Mouse (Mus musculus): ENCODE measurements around the gene Ier3.
A peak's percentile ranks its signal among the peaks of the same experiment; 100 is the strongest.
"Not testable (repeated sequence)": the region's sequence is repeated elsewhere in the genome, so short reads cannot be mapped to it uniquely, and the experiment has no call there.

The Ier3 gene

DNA sequence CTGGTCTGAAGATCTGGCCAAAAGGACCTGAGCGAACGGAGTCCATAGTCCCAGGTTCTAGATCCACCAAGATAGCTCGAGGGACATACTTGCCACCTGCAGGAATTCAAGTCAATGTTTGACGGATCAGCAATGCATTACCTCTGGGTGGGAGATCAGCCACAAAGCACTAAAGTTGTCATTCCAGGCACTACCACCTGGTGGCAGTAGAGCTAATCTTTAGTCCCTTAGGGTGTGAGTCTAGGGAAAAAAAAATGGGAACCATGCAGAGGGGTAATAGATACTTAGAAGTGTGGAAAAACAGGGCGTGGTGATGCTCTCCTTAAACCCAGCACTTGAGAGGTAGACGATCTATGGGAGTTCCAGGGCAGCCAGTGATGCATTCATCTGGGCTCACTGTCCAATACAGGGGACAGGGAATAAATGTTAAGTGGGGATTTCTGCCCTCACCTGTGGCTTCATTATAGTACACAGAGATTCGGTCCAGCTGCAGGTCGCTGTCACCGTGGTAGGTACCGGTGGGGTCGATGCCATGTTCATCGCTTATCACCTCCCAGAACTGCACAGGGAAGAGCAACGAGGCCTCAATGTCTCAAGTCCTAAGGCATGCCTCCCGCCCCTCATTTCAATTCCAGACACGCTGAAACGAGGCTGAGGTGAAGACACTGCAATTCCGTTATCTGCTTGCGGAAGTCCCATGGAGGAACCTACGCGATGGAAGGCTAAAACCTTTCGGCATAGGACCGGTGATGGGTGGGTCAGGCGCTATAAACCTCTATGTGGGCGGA lies 14.9 kb downstream of the Ier3 start:
- peak; percentile 76 for DNase-seq (ENCODE audit: low spot score)

GRCm38 (mm10) chr17:35836991-35837422 lies 15.5 kb downstream of the Ier3 start:
- peak; percentile 87 for DNase-seq (ENCODE audit: low spot score)

GRCm38 (mm10) chr17:35837487-35837886 lies 16.0 kb downstream of the Ier3 start:
- DNase-seq (ENCODE audit: low spot score), result peak; percentile 52

DNA sequence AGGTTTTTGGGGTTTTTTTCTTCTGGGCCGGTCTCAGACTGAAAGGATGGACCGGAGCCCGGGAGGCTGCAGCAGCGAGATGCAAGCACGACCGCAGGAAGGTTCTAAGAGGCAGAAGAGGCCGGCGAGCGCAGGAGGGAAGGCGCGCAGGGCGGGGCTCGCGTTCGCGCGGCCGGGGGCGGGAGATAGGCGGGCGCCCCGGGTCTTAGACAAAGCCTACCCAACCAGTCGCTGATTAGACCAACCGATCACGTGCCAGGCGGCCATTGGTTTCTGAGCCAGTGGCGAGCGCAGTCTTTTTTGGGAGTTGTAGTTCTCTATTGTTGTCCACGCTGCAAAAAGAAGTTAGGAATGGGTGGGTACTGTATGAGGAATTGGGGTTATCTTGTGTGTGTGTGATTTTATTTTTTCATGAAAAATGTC lies 16.6 kb downstream of the Ier3 start, which contains the start of gene Tubb5:
Gene Tubb5 (minus strand): TSS at position 185 of the 423 bp plus-strand sequence.
- peak; percentile 92 for DNase-seq (ENCODE audit: low spot score)

DNA sequence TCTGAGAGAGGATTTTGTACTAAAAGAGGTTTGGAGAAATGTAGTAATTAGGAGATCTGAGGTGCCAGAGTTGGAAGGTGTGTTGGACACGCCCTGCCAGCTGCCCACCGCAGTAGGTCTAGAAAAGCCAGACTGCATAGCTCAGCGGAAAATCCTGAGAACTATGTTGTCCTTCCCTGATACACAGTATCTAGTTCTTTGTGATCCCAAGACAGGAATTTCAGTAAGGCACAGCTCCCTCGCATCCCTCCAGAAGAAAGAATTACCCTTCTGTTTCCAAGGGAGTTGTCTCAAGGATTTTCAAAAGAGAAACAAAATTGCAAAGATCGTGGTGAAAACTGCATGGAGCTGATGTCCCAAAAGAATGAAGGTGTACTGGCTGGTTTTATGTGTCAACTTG lies 17.1 kb downstream of the Ier3 start:
- peak; percentile 86 for DNase-seq (ENCODE audit: low spot score)

- DNase-seq (ENCODE audit: low spot score), result not testable (repeated sequence)
These were observed 17.5 kb downstream of the Ier3 start for GRCm38 (mm10) chr17:35839002-35839401.

GRCm38 (mm10) chr17:35840561-35840960 lies 19.1 kb downstream of the Ier3 start:
- no peak for DNase-seq (ENCODE audit: low spot score)

- peak; percentile 100 for DNase-seq (ENCODE audit: low spot score)
These were observed 19.8 kb downstream of the Ier3 start, which contains the start of gene Mdc1 for GRCm38 (mm10) chr17:35841076-35841950. Gene Mdc1, plus strand, starts transcription at chr17:35841515.

GRCm38 (mm10) chr17:35842006-35842405 lies 20.5 kb downstream of the Ier3 start:
- peak; percentile 29 for DNase-seq (ENCODE audit: low spot score)

GRCm38 (mm10) chr17:35843514-35843913 lies 22.0 kb downstream of the Ier3 start:
- peak; percentile 6 for DNase-seq (ENCODE audit: low spot score)

DNA sequence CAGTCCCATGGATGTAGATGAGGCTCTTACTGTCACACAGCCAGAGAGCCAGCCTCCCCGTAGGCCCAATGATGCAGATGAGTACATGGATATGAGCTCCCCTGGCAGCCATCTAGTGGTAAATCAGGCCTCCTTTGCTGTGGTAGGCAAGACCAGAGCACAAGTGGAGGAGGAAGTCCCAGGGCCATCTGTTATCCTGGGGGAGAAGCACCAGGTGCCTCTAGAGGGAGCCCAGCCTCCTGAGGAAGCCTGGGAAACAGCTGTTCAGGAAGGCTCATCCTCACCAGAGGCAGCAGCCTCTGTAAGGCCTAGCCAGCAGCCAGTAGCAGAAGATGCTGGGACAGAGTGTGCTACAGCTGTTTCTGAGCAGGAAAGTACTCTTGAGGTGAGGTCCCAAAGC lies 26.6 kb downstream of the Ier3 start:
- peak; percentile 21 for DNase-seq (ENCODE audit: low spot score)

- no peak for DNase-seq (ENCODE audit: low spot score)
These were observed 29.5 kb downstream of the Ier3 start for GRCm38 (mm10) chr17:35850974-35851373.

GRCm38 (mm10) chr17:35859371-35859770 lies 37.9 kb downstream of the Ier3 start:
- DNase-seq (ENCODE audit: low spot score), result no peak

- no peak for DNase-seq (ENCODE audit: low spot score)
These were observed 38.4 kb downstream of the Ier3 start for GRCm38 (mm10) chr17:35859835-35860234.

GRCm38 (mm10) chr17:35860831-35861197 lies 39.3 kb downstream of the Ier3 start:
- DNase-seq (ENCODE audit: low spot score), result no peak

GRCm38 (mm10) chr17:35861198-35861857 lies 39.8 kb downstream of the Ier3 start, which contains the start of gene Nrm:
Gene Nrm, plus strand, starts transcription at chr17:35861318.
- peak; percentile 85 for DNase-seq (ENCODE audit: low spot score)

- no peak for DNase-seq (ENCODE audit: low spot score)
These were observed 43.4 kb downstream of the Ier3 start for GRCm38 (mm10) chr17:35864832-35865353.

DNA sequence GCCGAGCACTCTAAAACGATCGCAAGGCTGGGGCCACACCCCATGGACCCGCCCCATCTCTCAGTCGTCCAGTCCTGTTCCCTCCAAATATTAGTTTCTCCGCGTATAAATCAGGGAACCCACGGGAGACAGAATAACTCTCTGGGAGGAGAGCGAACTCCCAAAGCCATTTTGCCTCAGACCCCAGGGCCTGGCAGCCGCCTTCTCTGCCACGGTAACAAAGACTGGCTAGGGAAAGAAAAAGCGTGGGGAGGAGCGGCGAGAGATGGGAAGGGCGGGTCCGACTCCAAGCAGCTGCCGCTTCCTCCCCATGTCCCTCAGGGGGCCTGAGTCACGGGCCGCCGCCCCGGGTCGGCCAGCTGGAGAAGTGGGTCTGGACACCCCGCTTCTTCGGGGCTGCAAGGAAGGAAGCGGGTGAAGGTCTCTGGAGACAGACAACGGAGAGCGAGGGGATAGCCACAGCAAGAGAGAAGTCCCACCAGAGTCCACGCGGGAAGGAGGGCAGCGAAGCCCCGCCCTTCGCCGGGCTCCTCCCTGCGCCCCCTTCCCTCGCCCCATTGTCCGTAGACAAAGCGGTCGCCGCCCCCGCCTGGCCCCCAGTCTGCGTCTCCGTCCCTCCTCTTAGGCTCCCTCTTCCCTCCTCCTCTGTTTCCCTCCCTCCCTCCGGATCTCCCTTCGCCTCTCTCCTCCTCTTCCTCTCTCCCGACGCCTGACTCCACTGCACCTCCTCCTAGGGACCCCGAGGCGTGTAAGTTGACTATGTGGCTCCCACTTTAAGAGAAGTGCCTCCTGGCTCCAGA lies 44.2 kb downstream of the Ier3 start, which contains the start of gene Ppp1r18:
Gene Ppp1r18 (plus strand): TSS at position 113 of the 800 bp plus-strand sequence.
- peak; percentile 80 for DNase-seq (ENCODE audit: low spot score)

- DNase-seq (ENCODE audit: low spot score), result peak; percentile 65
These were observed 44.9 kb downstream of the Ier3 start for GRCm38 (mm10) chr17:35866281-35866831.
